Mouse (Mus musculus): ENCODE measurements at regions not wholly inside any gene's neighbourhood (a gene's known extent, or its start where the extent isn't known, plus 50 kb on each side); places are given as distances from the start of the nearest gene placed in this dataset.

DNA sequence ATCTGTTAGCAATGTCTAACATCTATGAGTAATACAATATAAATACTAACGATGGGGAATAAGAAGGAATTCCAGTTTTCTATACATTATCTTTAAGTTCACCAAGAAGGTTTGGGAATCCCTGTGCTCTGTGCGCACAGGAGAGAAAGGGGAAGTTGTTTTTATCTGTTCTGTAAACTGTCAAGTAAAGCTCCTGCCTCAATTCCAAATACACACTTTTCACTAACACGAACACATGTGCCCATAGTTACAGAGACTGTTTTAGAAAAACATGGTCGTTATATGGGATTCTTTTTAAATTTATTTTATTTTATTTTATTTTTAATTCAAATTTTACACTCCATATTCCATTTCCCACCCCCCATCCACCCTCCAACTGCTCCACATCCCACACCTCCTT, 50.8 kb upstream of the Mef2c start:
- no peak for TF ChIP-seq POLR2A (IDR thresholded peaks at IDR 0.05; ENCODE audit: insufficient read depth, low read depth, low read length)
- TF ChIP-seq CTCF (IDR thresholded peaks at IDR 0.05; ENCODE audit: insufficient read depth, low read depth, low read length), result no peak

All from olfactory bulb, adult 2 months (tissue).